Mouse (Mus musculus) T-helper 17 cell (primary cell): Measurements from ENCODE around the gene Tmod1.

ENCODE experiments used
- in situ Hi-C, 2 experiments: fragments of 300-600 bp; cut with MboI, MseI; formaldehyde crosslinking; loops; 1 replicate in 1 of 2; 2 replicates in 1 of 2; pipeline ENCODE4 v1.15.1; 2025; ENCODE audit warnings: high pct_unique_total_duplicates in 2 of 2

Tmod1 gene

GRCm38 (mm10) chr4:46038892-46039751 is at the start of gene Tmod1:
Gene Tmod1 (plus strand): TSS chr4:46038935.
- in situ Hi-C loops: no loop called here

- in situ Hi-C loops: no loop called here
Observed at GRCm38 (mm10) chr4:45990427-45991135, 48.2 kb upstream of the Tmod1 start.

- in situ Hi-C loops: no loop called here
Observed at GRCm38 (mm10) chr4:45998536-45998935, 40.2 kb upstream of the Tmod1 start.

GRCm38 (mm10) chr4:46008142-46008793 is 30.5 kb upstream of the Tmod1 start:
- in situ Hi-C loops: no loop called here

GRCm38 (mm10) chr4:46011698-46012097 is 27.0 kb upstream of the Tmod1 start:
- in situ Hi-C loops: no loop called here

- in situ Hi-C loops: no loop called here
Observed at GRCm38 (mm10) chr4:46015605-46016004, 23.1 kb upstream of the Tmod1 start.

DNA sequence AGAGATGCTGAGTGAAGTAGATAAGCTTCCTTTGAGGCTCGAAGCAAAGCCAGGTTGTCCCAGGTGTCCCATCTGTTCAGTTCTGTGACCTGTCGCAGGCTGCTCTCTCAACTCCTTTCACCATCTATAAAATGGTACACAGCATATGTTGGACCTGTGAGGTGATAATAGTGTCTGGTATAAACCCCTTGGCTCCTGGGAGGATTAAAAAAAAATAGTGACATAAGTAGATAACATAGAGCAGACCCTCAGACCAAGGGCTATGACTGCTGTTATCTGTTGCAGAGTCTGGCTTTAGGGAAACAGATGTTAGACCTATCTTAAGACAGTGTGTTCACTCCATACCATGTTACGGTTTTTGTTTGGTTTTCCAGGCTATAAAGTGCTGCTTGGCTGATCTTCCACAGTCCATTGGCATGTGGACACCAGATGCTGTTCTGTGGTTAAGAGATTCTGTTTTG is 15.7 kb upstream of the Tmod1 start:
- in situ Hi-C loops: no loop called here

- in situ Hi-C loops: no loop called here
Observed at GRCm38 (mm10) chr4:46025893-46026292, 12.8 kb upstream of the Tmod1 start.

DNA sequence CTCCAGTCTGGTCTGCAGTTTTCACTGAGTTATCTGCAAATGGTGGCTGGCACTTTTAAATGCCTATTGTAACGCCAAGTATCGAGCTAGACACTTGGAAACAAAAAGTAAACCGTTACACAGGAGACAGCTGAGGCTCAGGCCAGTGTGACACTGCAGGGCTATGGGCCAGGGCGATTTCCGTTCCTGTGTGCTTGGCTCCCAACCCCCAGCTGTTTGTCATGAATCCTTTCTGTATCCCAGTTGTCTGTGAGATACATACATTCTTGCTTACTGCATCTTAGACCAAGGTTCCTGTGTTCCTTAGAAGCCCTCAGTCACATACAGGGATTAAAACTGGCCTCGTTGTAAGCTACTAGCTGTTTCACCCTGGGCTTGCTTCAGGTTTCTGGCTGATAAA is 10.5 kb upstream of the Tmod1 start:
- in situ Hi-C loops: no loop called here

DNA sequence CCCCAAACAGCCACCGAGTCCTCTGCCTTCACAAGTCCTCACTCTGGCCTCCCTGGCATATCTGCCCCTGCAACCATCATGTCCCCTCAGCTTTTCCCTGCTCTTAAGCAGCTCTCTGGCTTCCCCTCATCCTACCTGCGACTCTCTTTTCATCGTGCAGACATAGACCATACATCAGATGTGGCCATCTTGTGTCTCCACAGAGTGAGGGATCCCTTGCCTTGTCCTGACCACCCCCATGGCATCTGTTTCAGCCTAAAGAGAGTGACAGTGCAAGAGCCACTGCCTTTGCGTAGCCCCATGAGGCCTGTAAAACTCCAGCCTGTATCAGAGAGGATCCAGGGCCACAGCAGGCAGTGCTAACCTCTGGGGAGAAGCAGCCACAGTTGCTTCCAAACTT is 10.0 kb upstream of the Tmod1 start:
- in situ Hi-C loops: no loop called here

DNA sequence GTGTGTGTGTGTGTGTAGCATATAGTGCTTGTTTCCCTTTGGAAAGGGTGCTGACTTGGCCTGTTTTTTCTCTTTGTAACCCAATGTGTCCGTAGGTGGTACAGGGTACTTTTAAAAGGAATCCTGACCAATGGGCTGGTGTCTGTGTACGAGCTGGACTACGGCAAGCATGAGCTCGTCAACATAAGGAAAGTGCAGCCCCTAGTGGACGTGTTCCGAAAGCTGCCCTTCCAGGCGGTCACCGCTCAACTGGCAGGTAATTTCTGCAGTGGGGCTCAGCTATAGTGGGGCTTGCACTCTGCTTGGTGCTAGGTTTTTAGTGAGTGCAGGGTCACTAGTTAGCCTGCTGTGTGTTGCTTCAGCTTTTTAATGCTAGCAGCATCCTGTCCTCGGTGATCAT is 9.2 kb upstream of the Tmod1 start:
- in situ Hi-C loops: no loop called here

GRCm38 (mm10) chr4:46032448-46032847 is 6.3 kb upstream of the Tmod1 start:
- in situ Hi-C loops: no loop called here

DNA sequence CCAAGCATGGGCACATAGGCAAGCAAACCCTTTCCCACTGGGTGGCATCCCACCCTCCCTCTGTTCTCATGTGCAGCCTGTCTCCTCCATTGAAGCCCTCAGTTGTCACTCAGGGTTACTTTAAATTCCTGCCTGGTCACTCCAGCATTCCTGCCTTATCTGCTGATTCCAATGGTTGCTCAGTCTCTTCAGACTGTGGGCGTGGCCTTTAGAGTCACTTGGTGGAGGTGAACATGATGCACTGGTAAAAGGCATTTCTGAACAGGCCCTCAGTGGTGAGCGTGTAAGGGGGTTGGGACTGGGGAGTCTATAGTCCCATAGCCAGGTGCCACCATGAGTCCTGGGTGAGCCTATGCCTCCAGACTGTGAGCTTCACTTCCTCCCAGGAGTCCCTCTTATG is 5.5 kb upstream of the Tmod1 start:
- in situ Hi-C loops: no loop called here

- in situ Hi-C loops: no loop called here
Observed at GRCm38 (mm10) chr4:46038591-46038891, 194 bp upstream of the Tmod1 start.

DNA sequence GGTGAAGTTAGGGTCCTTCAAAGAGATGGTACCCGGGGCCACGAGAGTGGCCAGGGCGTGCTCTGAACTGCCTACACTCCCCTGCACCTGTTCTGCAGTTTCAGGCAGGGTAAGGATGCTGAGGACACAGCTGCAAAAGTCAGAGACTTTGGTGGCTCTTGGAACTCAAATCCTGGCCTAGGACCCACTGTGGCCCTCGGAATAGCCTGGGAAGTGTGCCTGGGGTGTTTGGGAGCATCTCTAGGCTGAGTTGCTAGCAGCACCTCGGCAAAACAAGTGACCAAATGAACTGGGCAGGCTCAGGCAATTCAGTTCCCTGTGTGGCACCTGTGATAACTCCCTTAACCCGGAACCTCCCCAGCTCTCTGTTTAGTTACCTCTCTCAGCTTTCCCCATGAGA is 1.2 kb downstream of the Tmod1 start:
- in situ Hi-C loops: no loop called here

- in situ Hi-C loops: no loop called here
Observed at GRCm38 (mm10) chr4:46040594-46041192, 2.0 kb downstream of the Tmod1 start.

GRCm38 (mm10) chr4:46041761-46042504 is 3.2 kb downstream of the Tmod1 start:
- in situ Hi-C loops: no loop called here

DNA sequence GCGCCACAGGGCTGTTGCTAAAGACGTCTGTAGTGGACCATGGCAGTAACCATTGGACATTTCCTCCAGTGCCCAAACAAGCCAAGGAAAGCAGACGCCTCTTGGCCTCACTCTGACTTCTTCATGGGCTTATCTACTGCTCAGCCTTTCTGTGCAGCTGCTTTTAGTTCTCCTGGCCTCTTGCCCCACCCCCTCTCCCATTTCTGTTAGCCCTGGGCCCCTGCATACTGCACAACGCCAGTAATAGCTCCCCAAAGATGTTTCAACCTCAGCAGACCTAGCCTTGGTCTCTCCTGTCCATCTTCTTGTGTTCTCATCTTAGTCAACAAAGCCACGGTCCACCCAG is 3.7 kb downstream of the Tmod1 start:
- in situ Hi-C loops: no loop called here

DNA sequence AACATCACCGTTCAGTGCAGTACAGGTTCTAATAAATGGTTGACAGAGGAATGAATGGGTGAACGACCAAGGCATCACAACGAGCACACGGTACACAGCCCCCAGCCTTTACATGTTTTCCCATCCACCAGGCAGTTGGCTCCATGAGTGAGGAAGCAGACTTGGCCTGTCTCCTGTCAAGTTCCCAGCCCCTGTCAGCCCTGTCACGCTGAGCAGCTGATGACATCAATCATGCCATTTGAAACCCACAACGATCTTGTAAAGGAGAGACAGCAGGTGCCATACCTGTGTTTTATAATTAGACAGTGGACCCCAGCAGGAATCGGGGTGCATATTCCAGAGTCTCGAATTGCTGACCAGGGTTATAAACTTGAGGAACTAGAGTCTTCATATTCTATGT is 4.6 kb downstream of the Tmod1 start:
- in situ Hi-C loops: no loop called here

- in situ Hi-C loops: no loop called here
Observed at GRCm38 (mm10) chr4:46047971-46048370, 9.2 kb downstream of the Tmod1 start.

- in situ Hi-C loops: no loop called here
Observed at GRCm38 (mm10) chr4:46048418-46048817, 9.7 kb downstream of the Tmod1 start.
